Mouse (Mus musculus) layer of hippocampus, postnatal 25 days (tissue): ENCODE measurements around the gene Mtus2. TPM values are rescaled to one million over a fixed set of nuclear protein-coding genes. Genes with fewer than 3 reads are reported as not detected.

ENCODE experiments used
- DNase-seq, 2 experiments: peaks; one replicate each; pipeline ENCODE4 v3.0.0; 2022; ENCODE audit warnings: mixed read lengths in 2 of 2, low spot score in 1 of 2; ENCODE audit errors: extremely low spot score in 1 of 2
- total RNA-seq, 2 experiments: library from RNA; stranded (reverse); gene quantifications; 2 replicates each; pipeline ENCODE4 v1.2.3; 2021

Mtus2 gene
- total RNA-seq, 2 experiments from 2014 or later = 30.0 to 35.6 TPM

- DNase-seq = no peak
These were observed 304.9 kb downstream of the Mtus2 start for GRCm38 (mm10) chr5:148262016-148262415.

GRCm38 (mm10) chr5:148264819-148265707, 307.9 kb downstream of the Mtus2 start:
- DNase-seq = peak; percentile 42 to 44

- DNase-seq = no peak
These were observed 309.7 kb downstream of the Mtus2 start for GRCm38 (mm10) chr5:148266841-148267240.

GRCm38 (mm10) chr5:148267446-148267845, 310.3 kb downstream of the Mtus2 start:
- DNase-seq = no peak

- no peak for DNase-seq
These were observed 314.9 kb downstream of the Mtus2 start for GRCm38 (mm10) chr5:148272065-148272464.

GRCm38 (mm10) chr5:148272771-148273170, 315.7 kb downstream of the Mtus2 start:
- DNase-seq = no peak

- DNase-seq = no peak
These were observed 321.1 kb downstream of the Mtus2 start for GRCm38 (mm10) chr5:148278233-148278632.

GRCm38 (mm10) chr5:148280321-148280720, 323.2 kb downstream of the Mtus2 start:
- no peak for DNase-seq

GRCm38 (mm10) chr5:148282093-148282492, 325.0 kb downstream of the Mtus2 start:
- no peak for DNase-seq

GRCm38 (mm10) chr5:148282631-148283030, 325.5 kb downstream of the Mtus2 start:
- no peak for DNase-seq

- no peak for DNase-seq
These were observed 326.1 kb downstream of the Mtus2 start for GRCm38 (mm10) chr5:148283177-148283576.

GRCm38 (mm10) chr5:148283584-148283983, 326.5 kb downstream of the Mtus2 start:
- no peak for DNase-seq

- no peak for DNase-seq
These were observed 330.4 kb downstream of the Mtus2 start for GRCm38 (mm10) chr5:148287529-148287928.

- no peak for DNase-seq
These were observed 331.7 kb downstream of the Mtus2 start for GRCm38 (mm10) chr5:148288804-148289203.

GRCm38 (mm10) chr5:148289951-148290350, 332.8 kb downstream of the Mtus2 start:
- DNase-seq = no peak

- DNase-seq = no peak
These were observed 335.7 kb downstream of the Mtus2 start for GRCm38 (mm10) chr5:148292862-148293261.

GRCm38 (mm10) chr5:148293346-148293745, 336.2 kb downstream of the Mtus2 start:
- DNase-seq = peak in 1 of 2 experiments; percentile 52

- no peak for DNase-seq
These were observed 345.8 kb downstream of the Mtus2 start for GRCm38 (mm10) chr5:148302968-148303367.

GRCm38 (mm10) chr5:148304112-148304511, 347.0 kb downstream of the Mtus2 start:
- no peak for DNase-seq

GRCm38 (mm10) chr5:148310790-148311189, 353.7 kb downstream of the Mtus2 start:
- DNase-seq = no peak

GRCm38 (mm10) chr5:148312443-148312842, 355.3 kb downstream of the Mtus2 start:
- no peak for DNase-seq

GRCm38 (mm10) chr5:148314931-148315330, 357.8 kb downstream of the Mtus2 start:
- no peak for DNase-seq
